10 mouse cellular contexts compared by ENCODE assay signal in genomic region chr1:190168115-190168514, GRCm38 (mm10). TPM values are rescaled to one million over a fixed set of nuclear protein-coding genes. Genes with fewer than 3 reads are reported as not detected.
A peak's percentile ranks its signal among the peaks of the same experiment; 100 is the strongest.
DNase-seq lines count a peak whose midpoint lies in the region; ATAC-seq and TF ChIP-seq lines count a peak whose summit lies in the region.
"Had no signal": no experiment of that assay in that cellular context is flagged by ENCODE, and none has a peak within 500 bp of the region (broad histone marks: within the 10 kb centered on the region; RNA-seq: fewer than 3 reads in every experiment).

No protein-coding gene starts in this region.

- H3K27me3 ChIP-seq in forebrain, embryonic 13.5 days: peaks cover 50% of the 10 kb centered on the region
- H3K27me3 ChIP-seq in limb, embryonic 13.5 days: peaks cover 83% of the 10 kb centered on the region

- peaks cover 52% of the 10 kb centered on the region for H3K4me1 ChIP-seq in forebrain, embryonic 13.5 days
- H3K4me1 ChIP-seq in limb, embryonic 13.5 days: peaks cover 30% of the 10 kb centered on the region

- DNase-seq in gastrocnemius, adult 2 months: no peak
- DNase-seq in gastrocnemius, postnatal 4 days (ENCODE audit: low spot score in 2 of 2): no peak
- DNase-seq in Muller cell, postnatal 12 days (ENCODE audit: inconsistent ontology term): peak; percentile 42
- DNase-seq in urinary bladder, postnatal 25 days (ENCODE audit: low spot score): no peak
- DNase-seq in left cerebral cortex, postnatal 14 days (ENCODE audit: low spot score in 2 of 2): no peak
- no peak for DNase-seq in layer of hippocampus, postnatal 14 days (ENCODE audit: low spot score in 2 of 2)
- DNase-seq: thymus, adult 2 months had no signal

- H3K9ac ChIP-seq in forebrain, embryonic 13.5 days: peak overlapping the region; percentile 82
- no peak overlapping the region for H3K9ac ChIP-seq in limb, embryonic 13.5 days

- intact Hi-C loops in gastrocnemius, adult 2 months (cut with DNase I): no loop called here
- intact Hi-C loops in left cerebral cortex, postnatal 14 days (cut with DNase I): no loop called here

- ATAC-seq in forebrain, embryonic 13.5 days: no peak
- ATAC-seq in limb, embryonic 13.5 days (ENCODE audit: low FRiP score, low read depth): no peak

- H3K27ac ChIP-seq in gastrocnemius, adult 2 months: no peak overlapping the region
- H3K27ac ChIP-seq in forebrain, embryonic 13.5 days: no peak overlapping the region
- H3K27ac ChIP-seq in limb, embryonic 13.5 days: no peak overlapping the region
- H3K27ac ChIP-seq: macrophage had no signal

- TF ChIP-seq CTCF in gastrocnemius, adult 2 months (IDR thresholded peaks at IDR 0.05): no peak

- H3K4me2 ChIP-seq in forebrain, embryonic 13.5 days: peak overlapping the region; percentile 87
- peak overlapping the region; percentile 89 for H3K4me2 ChIP-seq in limb, embryonic 13.5 days (replicated peaks)

- H3K4me3 ChIP-seq in gastrocnemius, adult 2 months: peak overlapping the region; percentile 89
- peak overlapping the region; percentile 65 for H3K4me3 ChIP-seq in forebrain, embryonic 13.5 days
- H3K4me3 ChIP-seq in limb, embryonic 13.5 days: peak overlapping the region; percentile 61

- no peaks in the 10 kb centered on the region for H3K9me3 ChIP-seq in forebrain, embryonic 13.5 days (replicated peaks)
- H3K9me3 ChIP-seq in limb, embryonic 13.5 days: no peaks in the 10 kb centered on the region

- H3K36me3 ChIP-seq in forebrain, embryonic 13.5 days (ENCODE audit: poor library complexity, severe bottlenecking): no peaks in the 10 kb centered on the region
- no peaks in the 10 kb centered on the region for H3K36me3 ChIP-seq in limb, embryonic 13.5 days

- 2% methylated on average over 4 of the region's 4 CpGs for WGBS in forebrain, embryonic 13.5 days
- 0% methylated on average over 4 of the region's 4 CpGs for WGBS in limb, embryonic 13.5 days

RNA-seq across cellular contexts. Expression of gene Prox1, which starts 2.4 kb away (rescaled TPM):
- 1 to 10 TPM; 3.7 to 4.6 TPM for total RNA-seq in gastrocnemius, adult 2 months (2021)
- 10 to 100 TPM; 12.2 to 14.9 TPM for total RNA-seq in gastrocnemius, postnatal 4 days (2021)
- 10.9 and 12.1 TPM in 2 replicates for polyA plus RNA-seq in forebrain, embryonic 13.5 days (2015; fragmentation: Nextera tagmentation; extraction: Ambion mirVana)
- 3.2 and 3.7 TPM in 2 replicates for polyA plus RNA-seq in limb, embryonic 13.5 days (2015; fragmentation: Nextera tagmentation; extraction: Ambion mirVana)
- 10 to 100 TPM in 1 of 2 experiments, 1 to 10 TPM in 1; 8.0 to 12.4 TPM for total RNA-seq in left cerebral cortex, postnatal 14 days (2021)
- 100 to 1,000 TPM; 104 to 105 TPM for total RNA-seq in layer of hippocampus, postnatal 14 days (2021)

Comparison
In these comparisons a context has a peak if more than half of its experiments do, and no peak if none do; other contexts are left out.
1. RNA of gene Prox1, which starts 2.4 kb away (total RNA-seq): 104 to 105 TPM in layer of hippocampus, postnatal 14 days; 12.2 to 14.9 TPM in gastrocnemius, postnatal 4 days, 8.0 to 12.4 TPM in left cerebral cortex, postnatal 14 days and 3.7 to 4.6 TPM in gastrocnemius, adult 2 months; every median in the first group is over 4 times any median in the second.
2. Peak in every context shown above with its lines, with median percentiles within 50 percentile points of each other: H3K4me3 ChIP-seq.